Mouse (Mus musculus): ENCODE results near the gene Ppp1r3d.

Gene Ppp1r3d

DNA sequence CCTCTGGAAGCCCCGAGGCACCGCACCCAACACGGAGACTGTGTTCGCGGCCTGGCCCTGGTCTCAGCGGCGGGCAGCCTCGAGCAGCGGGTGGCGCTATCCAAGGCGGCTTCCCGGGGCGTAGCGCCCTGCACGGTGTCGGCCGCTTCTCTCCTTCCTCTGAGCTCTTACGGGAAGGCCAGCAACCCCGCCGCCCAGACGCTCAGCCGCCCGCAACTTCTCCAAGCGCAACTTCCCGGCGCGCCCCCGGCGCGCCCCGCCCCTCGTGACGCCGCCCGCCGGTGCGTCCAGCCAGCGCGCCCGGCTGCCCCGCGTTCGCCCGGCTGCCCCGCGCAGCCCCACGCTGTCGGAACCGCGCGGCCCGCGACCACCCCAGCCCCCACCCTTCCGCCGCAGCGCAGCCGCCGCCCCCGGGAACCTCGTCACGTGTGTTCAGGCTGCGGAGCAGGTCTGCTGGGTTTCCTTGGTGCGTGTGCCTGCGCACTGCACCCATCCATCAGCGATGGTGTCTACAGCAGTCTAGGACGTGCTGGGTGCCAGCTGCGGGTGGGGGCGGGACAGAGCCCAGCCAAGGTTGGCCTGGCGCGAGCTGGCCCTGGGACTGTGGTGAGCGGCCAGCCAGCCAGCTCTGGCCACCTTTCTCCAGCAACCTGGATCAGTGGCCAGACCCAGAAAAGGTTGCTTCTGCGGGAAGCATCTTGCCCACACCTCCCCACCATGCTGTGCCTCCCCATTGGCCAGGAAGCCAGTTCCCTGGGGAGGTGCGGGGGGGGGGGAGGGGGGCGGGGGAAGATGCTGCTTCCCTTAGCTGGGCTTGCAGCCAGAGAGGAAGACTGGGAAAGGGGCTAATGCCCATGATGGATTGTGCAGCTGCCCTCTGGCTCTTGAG lies at the start of gene Ppp1r3d, which contains the start of gene Fam217b:
Ppp1r3d (minus strand) TSS at position 212 of the 889 bp plus-strand sequence.
Fam217b (plus strand) TSS at position 264 of the 889 bp plus-strand sequence.
- DNase-seq (ENCODE audit: low read depth, low spot score) = no peak

- no peak for DNase-seq (ENCODE audit: low read depth, low spot score)
Observed at GRCm38 (mm10) chr2:178460353-178460752, 46.1 kb upstream of the Ppp1r3d start.

GRCm38 (mm10) chr2:178457414-178457813 lies 43.1 kb upstream of the Ppp1r3d start:
- no peak for DNase-seq (ENCODE audit: low read depth, low spot score)

DNA sequence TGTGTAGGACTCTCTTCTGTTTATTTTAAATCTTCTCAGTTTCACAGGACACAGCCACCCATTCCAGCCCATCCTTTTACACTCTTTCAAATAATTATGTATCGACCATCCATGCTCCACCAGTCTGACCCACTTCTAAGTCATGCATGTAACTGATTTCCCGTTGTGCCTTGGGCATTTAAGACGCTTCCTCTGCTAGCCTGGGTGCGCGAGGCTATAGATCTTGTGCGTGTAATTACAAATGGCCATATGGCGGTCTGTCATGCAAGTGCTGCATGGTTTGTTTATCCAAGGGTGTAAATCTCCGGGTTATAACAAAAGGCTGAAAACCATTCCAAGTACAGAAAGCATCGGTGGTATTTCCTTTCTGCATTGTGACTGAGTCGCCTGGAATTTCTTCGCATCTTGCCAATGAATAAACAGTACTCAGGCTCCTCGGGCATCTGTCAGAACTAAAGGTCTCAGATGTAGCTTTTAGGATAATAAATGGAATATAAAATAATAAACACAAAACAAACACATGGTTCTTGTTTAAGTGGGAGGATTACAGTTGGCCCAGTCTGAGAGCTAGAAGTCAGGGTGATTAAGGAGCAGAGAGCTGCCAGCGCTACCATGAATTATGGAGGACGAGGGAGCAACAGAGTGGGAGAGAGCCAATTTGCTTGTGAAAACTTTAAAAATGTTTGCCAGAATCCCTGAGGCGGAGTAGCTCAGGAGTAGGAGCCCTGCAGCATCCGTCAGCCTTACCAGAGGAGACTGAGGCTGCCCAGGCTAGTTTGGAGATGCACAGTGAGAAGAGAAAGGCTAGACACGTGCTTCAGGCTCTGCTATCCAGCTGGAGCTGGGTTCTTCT lies 40.6 kb upstream of the Ppp1r3d start:
- DNase-seq (ENCODE audit: low read depth, low spot score) = no peak

DNA sequence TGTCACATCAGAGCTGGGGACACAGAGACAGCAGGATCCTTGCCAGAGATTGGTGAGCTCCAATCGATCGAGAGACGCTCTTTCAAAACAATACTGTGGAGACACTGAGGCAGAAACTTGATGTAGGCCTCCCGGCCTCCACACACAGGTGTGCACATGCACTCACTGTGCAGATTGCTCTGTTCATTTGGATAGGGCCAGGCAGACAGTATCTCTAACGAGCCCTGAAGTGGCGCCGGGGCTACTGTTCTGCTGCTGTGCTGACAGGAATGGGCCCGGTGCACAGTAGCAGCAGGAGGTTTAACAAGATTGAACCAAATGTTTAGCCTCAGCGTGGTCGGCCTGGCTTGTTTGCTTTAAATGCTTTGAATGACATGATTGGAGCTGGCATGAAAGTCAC lies 36.7 kb upstream of the Ppp1r3d start:
- DNase-seq (ENCODE audit: low read depth, low spot score) = no peak

- no peak for DNase-seq (ENCODE audit: low read depth, low spot score)
Observed at GRCm38 (mm10) chr2:178450236-178450635, 36.0 kb upstream of the Ppp1r3d start.

DNA sequence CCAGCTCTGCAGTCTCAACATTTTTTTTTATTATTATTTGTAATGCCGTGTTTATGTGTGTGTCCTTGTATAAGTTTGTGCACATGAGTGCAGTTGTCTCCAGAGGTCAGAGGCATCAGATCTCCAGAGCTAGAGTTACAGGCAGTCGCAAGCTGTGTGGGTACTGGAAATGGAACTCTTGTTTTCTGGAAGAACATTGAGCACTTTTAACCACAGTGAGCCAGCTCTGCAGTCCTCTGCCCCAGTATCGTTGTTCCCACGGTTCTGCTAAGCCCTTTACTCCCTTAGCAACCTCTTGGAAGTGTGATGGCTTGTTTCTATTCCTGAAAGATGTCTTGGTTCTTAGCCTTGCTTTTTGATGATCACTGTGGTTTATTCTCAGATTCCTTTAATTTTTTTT lies 35.1 kb upstream of the Ppp1r3d start:
- DNase-seq (ENCODE audit: low read depth, low spot score) = no peak

DNA sequence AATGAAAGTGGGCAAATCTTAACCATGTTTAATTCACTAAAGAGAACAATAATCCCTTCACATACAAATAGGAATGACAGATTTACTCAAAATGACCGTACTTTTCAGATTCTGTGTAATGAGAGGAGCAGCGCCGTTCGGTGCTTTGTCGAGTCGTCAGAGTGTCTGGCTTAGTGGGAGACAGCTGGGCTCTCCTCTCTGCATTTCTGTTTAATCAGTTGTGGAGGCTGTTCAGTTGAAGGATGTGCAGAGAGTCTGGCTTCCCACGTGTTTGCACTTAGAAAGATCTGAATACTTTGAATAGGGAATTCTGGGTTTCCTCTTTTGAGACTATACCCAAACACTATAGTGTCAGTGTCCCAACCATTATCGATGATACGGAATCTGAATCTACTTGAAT lies 23.0 kb upstream of the Ppp1r3d start:
- DNase-seq (ENCODE audit: low read depth, low spot score) = no peak

DNA sequence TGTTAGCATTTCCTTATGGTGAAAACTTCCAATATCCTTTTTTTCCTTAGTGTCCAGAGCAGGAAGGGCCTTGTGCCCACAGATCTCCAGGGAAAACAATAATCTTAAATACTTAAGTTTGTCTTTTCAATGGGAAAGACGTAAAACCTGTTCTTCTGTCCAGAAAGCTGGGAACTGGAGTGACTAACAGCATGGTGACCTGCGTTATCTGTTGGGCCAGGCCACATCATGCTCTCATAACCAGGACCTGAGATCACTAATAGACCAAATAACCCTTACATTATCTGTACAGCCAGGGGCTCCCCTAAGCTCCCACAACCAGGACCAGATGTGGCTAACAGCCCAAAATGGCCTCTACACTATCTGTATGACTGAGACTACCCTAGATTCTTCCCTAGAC lies 19.6 kb upstream of the Ppp1r3d start:
- no peak for DNase-seq (ENCODE audit: low read depth, low spot score)

DNA sequence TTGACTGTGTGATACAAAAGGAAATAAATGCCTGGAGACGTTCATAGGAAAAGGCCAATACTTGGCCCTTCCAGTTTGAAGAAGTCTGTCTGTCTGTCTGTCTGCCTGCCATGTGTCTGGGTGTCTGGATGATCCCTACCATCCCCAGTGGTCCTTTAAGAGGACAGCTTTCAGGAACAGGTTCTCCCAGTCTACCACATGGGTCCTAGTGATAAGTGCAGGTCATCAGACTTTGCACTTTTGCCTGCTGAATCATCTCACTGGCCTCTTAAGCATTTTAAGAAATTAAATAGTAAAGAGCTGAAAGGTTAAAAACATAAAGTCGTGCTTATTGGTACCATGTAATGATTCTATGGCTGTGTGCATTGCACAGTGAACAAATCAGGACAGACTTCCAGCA lies 19.2 kb upstream of the Ppp1r3d start:
- DNase-seq (ENCODE audit: low read depth, low spot score) = no peak

DNA sequence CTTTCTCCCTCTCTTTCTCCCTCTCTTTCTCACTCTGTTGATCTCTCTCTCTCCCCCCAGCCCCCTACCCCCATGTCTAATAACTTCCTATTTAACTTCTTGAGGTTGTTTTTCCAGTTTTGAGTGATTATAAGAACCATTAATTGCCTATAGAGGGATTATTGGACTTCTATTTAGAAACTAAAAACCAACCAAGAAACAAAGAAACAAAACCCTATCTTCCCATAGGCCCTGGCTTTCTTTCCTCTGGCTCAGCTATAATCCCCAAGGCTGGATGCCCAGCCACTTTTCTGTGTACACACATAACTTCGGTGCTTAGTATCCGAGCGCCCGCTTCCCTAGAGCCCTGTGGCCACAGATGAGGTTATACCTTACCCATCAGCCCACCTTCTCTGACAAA lies 16.0 kb upstream of the Ppp1r3d start, which contains the start of gene Cdh26:
Cdh26 (plus strand) TSS at position 301 of the 400 bp plus-strand sequence.
- DNase-seq (ENCODE audit: low read depth, low spot score) = no peak

- DNase-seq (ENCODE audit: low read depth, low spot score) = no peak
Observed at GRCm38 (mm10) chr2:178429426-178429825, 15.2 kb upstream of the Ppp1r3d start.

- DNase-seq (ENCODE audit: low read depth, low spot score) = no peak
Observed at GRCm38 (mm10) chr2:178428676-178429075, 14.4 kb upstream of the Ppp1r3d start.

GRCm38 (mm10) chr2:178428183-178428582 lies 13.9 kb upstream of the Ppp1r3d start:
- DNase-seq (ENCODE audit: low read depth, low spot score) = no peak

GRCm38 (mm10) chr2:178427181-178427580 lies 12.9 kb upstream of the Ppp1r3d start:
- no peak for DNase-seq (ENCODE audit: low read depth, low spot score)

GRCm38 (mm10) chr2:178426229-178426628 lies 12.0 kb upstream of the Ppp1r3d start:
- no peak for DNase-seq (ENCODE audit: low read depth, low spot score)

DNA sequence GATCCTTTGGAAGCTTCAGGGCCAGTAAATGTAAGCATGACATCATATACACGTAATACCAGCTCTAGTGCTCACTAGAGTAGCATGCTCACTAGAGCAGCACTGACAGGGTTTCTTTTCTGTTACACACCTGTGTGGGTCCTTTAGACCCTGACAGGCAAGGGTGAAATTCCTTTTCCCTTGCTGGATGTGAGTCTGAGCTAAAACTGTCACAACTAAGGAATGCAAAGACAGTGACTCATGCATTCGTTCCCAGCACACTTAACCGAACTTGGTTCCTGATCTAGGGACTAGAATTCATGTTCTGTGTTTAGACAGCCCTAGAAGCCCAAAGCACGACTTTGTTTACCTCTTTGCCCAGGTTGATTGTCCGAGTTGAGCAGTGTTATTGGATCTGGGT lies 9.0 kb upstream of the Ppp1r3d start:
- DNase-seq (ENCODE audit: low read depth, low spot score) = no peak

DNA sequence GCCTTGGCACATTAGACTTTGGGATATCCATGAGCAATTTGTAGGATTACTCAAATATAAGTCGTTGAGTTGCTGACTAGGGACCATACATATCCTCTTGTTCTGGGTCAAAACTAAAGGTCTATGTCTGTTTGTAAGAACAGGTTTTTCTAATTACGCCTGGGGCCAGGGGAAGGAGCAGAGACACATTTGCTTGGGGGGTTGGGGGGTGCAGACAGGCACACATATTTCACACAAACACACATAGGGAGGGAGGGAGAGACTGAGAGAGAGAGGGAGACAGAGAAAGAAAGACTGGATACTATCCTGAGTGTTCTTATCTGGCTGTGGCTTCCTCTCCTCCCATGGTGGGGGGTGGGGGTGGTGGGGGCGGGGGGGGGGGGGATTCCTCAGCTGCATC lies 7.9 kb upstream of the Ppp1r3d start:
- no peak for DNase-seq (ENCODE audit: low read depth, low spot score)

DNA sequence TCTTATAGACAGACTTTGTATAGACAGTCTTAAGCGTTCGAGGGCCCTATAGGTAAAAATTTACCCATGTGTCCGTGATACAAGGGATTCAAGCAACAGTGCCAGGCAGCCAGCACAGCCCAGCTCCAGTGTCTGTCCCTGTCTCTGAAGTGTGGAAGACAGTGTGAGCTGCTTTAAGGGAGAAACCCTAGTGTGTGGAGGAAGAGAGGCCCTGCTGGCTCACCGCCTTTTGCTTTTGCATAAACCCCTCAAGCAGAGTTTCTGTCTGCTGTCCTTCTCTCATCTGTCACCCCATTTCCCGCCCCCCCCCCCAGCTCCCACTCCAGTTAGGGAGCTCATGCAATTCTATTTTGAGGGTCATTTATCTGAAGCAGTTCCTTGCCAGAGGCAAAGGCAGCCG lies 7.3 kb upstream of the Ppp1r3d start:
- DNase-seq (ENCODE audit: low read depth, low spot score) = no peak

GRCm38 (mm10) chr2:178420576-178420975 lies 6.3 kb upstream of the Ppp1r3d start:
- DNase-seq (ENCODE audit: low read depth, low spot score) = no peak

GRCm38 (mm10) chr2:178416970-178417369 lies 2.7 kb upstream of the Ppp1r3d start:
- no peak for DNase-seq (ENCODE audit: low read depth, low spot score)

GRCm38 (mm10) chr2:178416427-178416826 lies 2.2 kb upstream of the Ppp1r3d start:
- no peak for DNase-seq (ENCODE audit: low read depth, low spot score)

- no peak for DNase-seq (ENCODE audit: low read depth, low spot score)
Observed at GRCm38 (mm10) chr2:178415150-178415448, 827 bp upstream of the Ppp1r3d start.
